Mouse (Mus musculus) liver, embryonic 14.5 days (tissue): ENCODE measurements at regions not wholly inside any gene's neighbourhood (a gene's known extent, or its start where the extent isn't known, plus 50 kb on each side); places are given as distances from the start of the nearest gene placed in this dataset.

Source experiments
- CTCF ChIP-seq: IDR thresholded peaks from 2 replicates; pipeline ENCODE4 v1.5.1; 2016; ENCODE audit warnings: antibody characterized with exemption, low read depth, control low read depth
- EP300 ChIP-seq: IDR thresholded peaks from 2 replicates; pipeline ENCODE4 v1.6.1; 2016; ENCODE audit warnings: antibody characterized with exemption, low read depth

DNA sequence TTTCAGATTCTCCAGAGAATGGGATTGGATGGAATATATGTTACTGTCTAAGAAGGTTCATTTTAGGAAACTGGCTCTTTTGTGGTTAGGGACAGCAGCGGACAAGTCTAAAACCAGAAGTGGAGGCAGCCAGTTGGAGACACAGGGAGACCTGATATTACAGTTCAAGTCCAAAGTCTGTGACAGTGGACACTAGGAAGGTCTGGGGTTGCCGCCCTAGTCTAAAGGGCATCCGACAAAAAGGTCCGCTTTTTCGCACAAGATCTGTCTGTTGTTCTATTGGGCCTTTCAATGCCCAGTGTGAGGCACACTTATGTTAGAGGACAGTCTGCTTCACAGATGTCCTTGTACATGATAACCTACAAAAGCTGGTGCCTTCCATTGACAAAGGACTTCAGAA, 152.9 kb upstream of the Mpped2 start:
- no peak for TF ChIP-seq EP300
- TF ChIP-seq CTCF = no peak
